Mouse (Mus musculus): ENCODE results near the gene Gm884. TPM values are rescaled to one million over a fixed set of nuclear protein-coding genes. Genes with fewer than 3 reads are reported as not detected.
A peak's percentile ranks its signal among the peaks of the same experiment; 100 is the strongest.
"Not testable (repeated sequence)": the region's sequence is repeated elsewhere in the genome, so short reads cannot be mapped to it uniquely, and the experiment has no call there.

Gm884 gene
- total and polyA plus RNA-seq, 3 experiments = not detected

- Histone ChIP-seq H3K4me1 (ENCODE audit: control insufficient read depth in 1 of 2, insufficient read depth in 2 of 2, low read length in 2 of 2) (no peaks in the 10 kb centered on the region), H3K9me3 (replicated peaks; ENCODE audit: insufficient read depth, low read length) (no peaks in the 10 kb centered on the region), H3K36me3 (ENCODE audit: control insufficient read depth in 1 of 2, insufficient read depth in 2 of 2, low read length in 2 of 2) (no peaks in the 10 kb centered on the region), H3K4me3 (ENCODE audit: control insufficient read depth in 1 of 2, insufficient read depth in 1 of 2, low read depth in 2 of 2, low read length in 2 of 2) (no peak overlapping the region), H3K27me3 (ENCODE audit: control insufficient read depth in 1 of 2, insufficient read depth in 2 of 2, low read length in 2 of 2) (peaks cover 3 to 5% of the 10 kb centered on the region in 2 experiments), H3K79me2 (ENCODE audit: control insufficient read depth, insufficient read depth, low read length, poor library complexity) (no peaks in the 10 kb centered on the region), H3K27ac (ENCODE audit: control insufficient read depth, low read depth, low read length) (no peak overlapping the region), H3K9ac (ENCODE audit: control insufficient read depth, low read depth, low read length, poor library complexity, severe bottlenecking) (no peak overlapping the region)
- TF ChIP-seq USF1 (IDR thresholded peaks at IDR 0.05; ENCODE audit: low read depth, low read length) (no peak), KAT2A (conservative IDR thresholded peaks at IDR 0.05; ENCODE audit: low read depth, low read length) (no peak), SIN3A (IDR thresholded peaks at IDR 0.05; ENCODE audit: low read length) (no peak), ETS1 (IDR thresholded peaks at IDR 0.05; ENCODE audit: low read depth, low read length) (no peak), ZNF384 (IDR thresholded peaks at IDR 0.05; ENCODE audit: low read depth, low read length) (0 out of 2 replicates have a peak, but pooled peaks have one; percentile 18), GATA1 (IDR thresholded peaks at IDR 0.05; ENCODE audit: low read depth, low read length) (no peak)
- no peak for DNase-seq (ENCODE audit: low read depth, low spot score)
These were observed 14.3 kb downstream of the Gm884 start for GRCm38 (mm10) chr11:103606611-103607010.

- DNase-seq (ENCODE audit: low read depth, low spot score) = no peak
- Histone ChIP-seq H3K4me3 (ENCODE audit: control insufficient read depth in 1 of 2, insufficient read depth in 1 of 2, low read depth in 2 of 2, low read length in 2 of 2) (no peak overlapping the region), H3K27me3 (ENCODE audit: control insufficient read depth in 1 of 2, insufficient read depth in 2 of 2, low read length in 2 of 2) (peaks cover 6 to 12% of the 10 kb centered on the region in 2 experiments)
These were observed 42.6 kb downstream of the Gm884 start for GRCm38 (mm10) chr11:103578339-103578738.

GRCm38 (mm10) chr11:103556021-103556420, 64.9 kb downstream of the Gm884 start:
- Histone ChIP-seq H3K36me3 (ENCODE audit: control insufficient read depth in 1 of 2, insufficient read depth in 2 of 2, low read length in 2 of 2) (no peaks in the 10 kb centered on the region), H3K79me2 (ENCODE audit: control insufficient read depth, insufficient read depth, low read length, poor library complexity) (no peaks in the 10 kb centered on the region), H3K4me1 (ENCODE audit: control insufficient read depth in 1 of 2, insufficient read depth in 2 of 2, low read length in 2 of 2) (no peaks in the 10 kb centered on the region), H3K27ac (ENCODE audit: control insufficient read depth, low read depth, low read length) (no peak overlapping the region), H3K4me3 (ENCODE audit: control insufficient read depth in 1 of 2, insufficient read depth in 1 of 2, low read depth in 2 of 2, low read length in 2 of 2) (no peak overlapping the region), H3K9me3 (replicated peaks; ENCODE audit: insufficient read depth, low read length) (no peaks in the 10 kb centered on the region), H3K9ac (ENCODE audit: control insufficient read depth, low read depth, low read length, poor library complexity, severe bottlenecking) (no peak overlapping the region), H3K27me3 (ENCODE audit: control insufficient read depth in 1 of 2, insufficient read depth in 2 of 2, low read length in 2 of 2) (no peaks in the 10 kb centered on the region; a peak in 1 of 4 replicates)
- DNase-seq (ENCODE audit: low read depth, low spot score) = no peak
- peak; percentile 49 for TF ChIP-seq RAD21 (IDR thresholded peaks at IDR 0.05; ENCODE audit: low read depth, low read length)
- peak in 1 of 3 experiments; percentile 38; a peak in 2 of 6 replicates for TF ChIP-seq CTCF (IDR thresholded peaks at IDR 0.05 in 2 of 3, conservative IDR thresholded peaks at IDR 0.05 in 1 of 3; ENCODE audit: control insufficient read depth in 1 of 3, insufficient read depth in 1 of 3, low read depth in 2 of 3, low read length in 3 of 3, poor library complexity in 1 of 3, severe bottlenecking in 1 of 3)
- 0 out of 2 replicates have a peak, but pooled peaks have one; percentile 12 for TF ChIP-seq ZC3H11A (IDR thresholded peaks at IDR 0.05; ENCODE audit: low read depth, low read length)
- no peak for TF ChIP-seq BHLHE40 (IDR thresholded peaks at IDR 0.05; ENCODE audit: borderline replicate concordance, low read depth, low read length)

More at GRCm38 (mm10) chr11:103578339-103578738, 42.6 kb downstream of the Gm884 start:
- TF ChIP-seq POLR2AphosphoS5 (IDR thresholded peaks at IDR 0.05; ENCODE audit: borderline replicate concordance, low read depth, low read length) (no peak), MAFK (IDR thresholded peaks at IDR 0.05; ENCODE audit: borderline replicate concordance, low read depth, low read length) (no peak), ZKSCAN1 (IDR thresholded peaks at IDR 0.05; ENCODE audit: low read depth, low read length) (no peak), HCFC1 (IDR thresholded peaks at IDR 0.05; ENCODE audit: low read depth, low read length) (no peak), GATA1 (IDR thresholded peaks at IDR 0.05; ENCODE audit: low read depth, low read length) (no peak), MEF2A (IDR thresholded peaks at IDR 0.05; ENCODE audit: extremely low read depth, insufficient replicate concordance, low read depth, low read length, poor library complexity, severe bottlenecking) (no peak), MAZ (IDR thresholded peaks at IDR 0.05; ENCODE audit: low read depth, low read length) (no peak), MYB (IDR thresholded peaks at IDR 0.05; ENCODE audit: low read depth, low read length) (no peak), MAX (IDR thresholded peaks at IDR 0.05; ENCODE audit: low read length) (no peak), JUND (IDR thresholded peaks at IDR 0.05; ENCODE audit: low read depth, low read length) (no peak), MXI1 (IDR thresholded peaks at IDR 0.05; ENCODE audit: low read depth, low read length) (no peak), ELF1 (IDR thresholded peaks at IDR 0.05; ENCODE audit: low read depth, low read length) (no peak)
- H3K27ac ChIP-seq (ENCODE audit: control insufficient read depth, low read depth, low read length) = no peak overlapping the region
- no peak overlapping the region for H3K9ac ChIP-seq (ENCODE audit: control insufficient read depth, low read depth, low read length, poor library complexity, severe bottlenecking)
- H3K79me2 ChIP-seq (ENCODE audit: control insufficient read depth, insufficient read depth, low read length, poor library complexity) = no peaks in the 10 kb centered on the region
- no peaks in the 10 kb centered on the region for H3K36me3 ChIP-seq (ENCODE audit: control insufficient read depth in 1 of 2, insufficient read depth in 2 of 2, low read length in 2 of 2)
- no peaks in the 10 kb centered on the region for H3K4me1 ChIP-seq (ENCODE audit: control insufficient read depth in 1 of 2, insufficient read depth in 2 of 2, low read length in 2 of 2)
- H3K9me3 ChIP-seq (replicated peaks; ENCODE audit: insufficient read depth, low read length) = no peaks in the 10 kb centered on the region

GRCm38 (mm10) chr11:103534973-103535372, 86.0 kb downstream of the Gm884 start:
- not testable (repeated sequence) for DNase-seq (ENCODE audit: low read depth, low spot score); H3K36me3 ChIP-seq (ENCODE audit: control insufficient read depth in 1 of 2, insufficient read depth in 2 of 2, low read length in 2 of 2); H3K27ac ChIP-seq (ENCODE audit: control insufficient read depth, low read depth, low read length); H3K79me2 ChIP-seq (ENCODE audit: control insufficient read depth, insufficient read depth, low read length, poor library complexity); H3K9me3 ChIP-seq (replicated peaks; ENCODE audit: insufficient read depth, low read length); H3K4me3 ChIP-seq (ENCODE audit: control insufficient read depth in 1 of 2, insufficient read depth in 1 of 2, low read depth in 2 of 2, low read length in 2 of 2); H3K27me3 ChIP-seq (ENCODE audit: control insufficient read depth in 1 of 2, insufficient read depth in 2 of 2, low read length in 2 of 2); H3K4me1 ChIP-seq (ENCODE audit: control insufficient read depth in 1 of 2, insufficient read depth in 2 of 2, low read length in 2 of 2); H3K9ac ChIP-seq (ENCODE audit: control insufficient read depth, low read depth, low read length, poor library complexity, severe bottlenecking)
